Mouse (Mus musculus): Measurements from ENCODE around the gene Itpk1.

Gene Itpk1

DNA sequence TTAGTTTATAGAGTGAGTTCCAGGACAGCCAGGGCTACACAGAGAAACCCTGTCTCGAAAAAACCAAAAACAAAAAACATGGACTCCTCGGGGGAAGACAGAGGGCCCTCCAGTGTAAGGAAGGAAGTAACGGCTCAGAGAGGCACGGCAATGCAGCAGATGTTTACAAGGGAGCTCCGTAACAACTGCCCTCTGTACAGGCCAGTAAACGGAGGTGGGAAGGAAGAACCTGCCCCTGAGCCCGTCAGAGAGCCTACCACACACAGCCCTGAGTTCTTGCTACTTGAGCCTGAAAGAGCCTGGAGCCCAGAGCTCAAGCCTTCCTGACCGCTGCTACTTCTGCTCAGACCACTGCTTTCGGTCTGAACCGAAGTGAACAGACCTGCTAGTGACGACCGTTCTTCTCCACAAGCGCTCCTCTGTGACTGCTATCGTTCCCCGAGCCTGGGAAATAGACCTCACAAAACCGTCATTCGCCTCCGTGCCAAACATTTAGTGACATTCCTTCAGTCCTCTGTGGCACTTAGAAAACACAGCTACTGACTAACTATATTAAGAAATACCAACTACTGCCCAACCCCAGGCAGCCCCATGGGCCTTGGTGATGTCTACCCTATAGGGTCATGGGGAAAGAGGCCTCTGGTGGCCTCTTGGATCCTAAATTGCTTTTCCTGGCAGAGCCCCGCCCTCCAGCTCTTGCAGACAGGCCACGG lies 8.6 kb upstream of the Itpk1 start:
- DNase-seq (ENCODE audit: low read depth, low spot score) = no peak

DNA sequence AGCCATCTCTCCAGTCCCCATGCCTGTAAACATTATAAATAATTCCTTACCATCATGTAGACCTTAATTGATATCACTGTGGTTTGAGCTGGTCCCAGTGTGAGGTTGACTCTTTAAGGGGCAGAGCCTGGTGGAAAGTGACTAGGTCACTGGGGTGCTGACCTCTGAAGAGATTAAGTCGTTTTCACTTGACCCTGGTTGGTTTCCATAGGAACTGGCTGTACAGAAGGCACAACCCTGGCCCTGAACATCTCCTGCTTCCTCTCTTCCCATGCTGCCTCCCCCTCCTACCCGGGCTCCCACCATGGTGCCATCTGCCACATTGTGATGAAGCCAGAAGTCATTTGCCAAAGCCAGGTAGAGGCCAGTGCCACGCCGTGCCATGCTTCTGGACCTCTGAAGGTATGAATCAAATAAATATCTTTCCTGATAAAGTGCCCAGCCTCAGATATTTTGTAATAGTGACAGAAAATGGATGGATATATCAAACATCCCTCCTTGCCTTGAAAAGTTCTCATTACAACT lies 6.2 kb upstream of the Itpk1 start:
- no peak for DNase-seq (ENCODE audit: low read depth, low spot score)

DNA sequence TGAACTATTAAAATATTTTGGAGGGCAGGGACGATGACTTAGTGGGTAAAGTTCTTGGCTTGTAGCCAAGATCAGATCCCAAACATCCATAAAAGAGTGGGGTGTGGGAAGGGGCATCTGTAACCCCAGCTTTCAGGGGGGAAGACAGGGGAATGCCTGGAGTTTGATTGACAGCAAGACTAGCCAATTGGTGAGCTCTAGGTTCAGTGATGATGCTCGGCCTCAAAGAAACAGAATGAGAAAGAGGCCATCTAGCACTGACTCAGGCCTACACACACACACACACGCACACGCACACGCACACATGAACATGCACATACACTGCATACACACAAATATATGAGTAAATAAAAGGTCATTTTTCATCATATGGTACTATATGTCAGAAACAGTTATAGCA lies 5.2 kb upstream of the Itpk1 start:
- DNase-seq (ENCODE audit: low read depth, low spot score) = no peak

DNA sequence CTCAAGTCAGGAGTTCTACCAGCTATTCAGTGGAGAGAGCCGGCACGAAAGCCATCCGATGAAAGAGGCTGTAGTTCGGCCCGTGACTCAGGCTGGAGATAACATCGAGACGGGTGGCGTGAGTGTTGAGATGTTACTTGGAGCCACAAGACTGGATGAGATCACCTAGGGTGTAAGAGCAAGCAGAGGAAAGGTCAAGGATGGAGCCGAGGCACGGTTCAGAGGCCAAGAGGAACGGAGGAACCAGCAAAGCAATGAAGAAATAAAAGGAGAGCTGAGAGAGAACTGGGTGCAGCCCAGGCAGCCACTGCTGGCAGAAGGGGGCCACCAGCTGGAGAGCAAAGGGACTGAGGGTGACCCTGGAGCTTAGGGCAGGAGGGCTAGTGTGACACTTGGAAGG lies 3.5 kb upstream of the Itpk1 start:
- no peak for DNase-seq (ENCODE audit: low read depth, low spot score)

DNA sequence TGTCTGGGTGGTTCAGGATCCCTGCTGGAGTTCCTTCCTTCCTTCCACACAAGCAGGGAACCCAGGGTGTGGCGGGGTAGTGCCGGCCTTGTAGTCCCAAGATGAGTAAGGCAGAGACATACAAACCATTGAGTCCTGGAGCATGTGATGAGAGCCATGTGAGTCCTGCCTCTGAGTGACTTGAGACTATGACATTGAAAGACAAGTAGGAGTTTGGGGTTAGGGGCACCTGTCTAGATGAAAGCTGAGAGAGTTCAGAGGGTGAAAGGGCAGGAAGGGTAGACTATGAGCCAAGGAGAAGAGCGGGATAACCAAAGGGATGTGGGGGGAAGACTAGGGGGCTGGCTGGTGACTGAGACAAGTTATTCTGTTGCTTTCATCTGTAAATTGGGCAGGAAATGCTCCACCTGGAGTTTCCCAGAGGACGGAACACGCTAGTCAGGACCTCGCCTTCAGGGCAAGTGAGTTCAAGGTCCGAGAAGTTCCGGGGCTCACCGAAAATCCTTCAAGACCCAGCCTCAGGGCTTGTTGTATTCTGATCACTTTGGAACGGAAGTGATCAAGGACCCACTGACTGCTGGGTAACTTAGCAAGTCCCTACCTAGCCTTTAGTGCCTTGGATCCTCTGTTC lies 2.2 kb upstream of the Itpk1 start:
- DNase-seq (ENCODE audit: low read depth, low spot score) = no peak

DNA sequence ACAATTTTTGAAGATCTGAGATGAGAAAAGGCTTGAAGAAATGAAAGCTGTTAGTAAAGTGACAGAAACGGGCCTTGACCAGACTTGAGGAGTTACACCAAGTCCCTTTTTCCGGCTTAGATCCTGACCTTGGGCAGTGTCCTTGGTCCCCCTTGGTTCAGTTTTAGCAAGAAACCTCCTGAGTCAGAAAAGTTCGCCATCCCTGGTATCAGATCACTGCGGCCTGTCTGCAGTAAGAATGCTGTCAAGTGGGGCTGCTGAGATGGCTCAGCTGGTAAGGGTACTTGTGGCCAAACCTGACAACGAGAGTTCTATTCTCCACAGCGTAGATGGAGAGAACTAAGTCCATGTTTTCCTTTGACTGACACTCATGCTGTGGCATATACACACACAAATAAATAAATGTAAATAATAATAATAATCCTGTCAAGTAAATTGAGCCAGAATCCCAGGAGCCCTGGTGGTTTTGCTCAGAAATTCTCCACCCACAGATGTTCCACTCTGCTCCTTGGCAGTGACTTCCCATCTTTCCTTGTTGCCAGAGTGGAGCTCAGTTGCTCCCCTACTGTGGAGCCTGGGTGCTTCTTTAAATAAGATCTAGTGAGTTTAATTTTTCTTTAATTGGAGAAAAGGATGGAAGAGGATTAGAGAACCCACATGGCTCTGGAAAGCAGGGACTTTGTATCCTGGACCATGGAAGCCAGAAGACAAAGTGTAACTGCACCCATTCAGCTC lies 1.3 kb upstream of the Itpk1 start:
- DNase-seq (ENCODE audit: low read depth, low spot score) = peak; percentile 16

DNA sequence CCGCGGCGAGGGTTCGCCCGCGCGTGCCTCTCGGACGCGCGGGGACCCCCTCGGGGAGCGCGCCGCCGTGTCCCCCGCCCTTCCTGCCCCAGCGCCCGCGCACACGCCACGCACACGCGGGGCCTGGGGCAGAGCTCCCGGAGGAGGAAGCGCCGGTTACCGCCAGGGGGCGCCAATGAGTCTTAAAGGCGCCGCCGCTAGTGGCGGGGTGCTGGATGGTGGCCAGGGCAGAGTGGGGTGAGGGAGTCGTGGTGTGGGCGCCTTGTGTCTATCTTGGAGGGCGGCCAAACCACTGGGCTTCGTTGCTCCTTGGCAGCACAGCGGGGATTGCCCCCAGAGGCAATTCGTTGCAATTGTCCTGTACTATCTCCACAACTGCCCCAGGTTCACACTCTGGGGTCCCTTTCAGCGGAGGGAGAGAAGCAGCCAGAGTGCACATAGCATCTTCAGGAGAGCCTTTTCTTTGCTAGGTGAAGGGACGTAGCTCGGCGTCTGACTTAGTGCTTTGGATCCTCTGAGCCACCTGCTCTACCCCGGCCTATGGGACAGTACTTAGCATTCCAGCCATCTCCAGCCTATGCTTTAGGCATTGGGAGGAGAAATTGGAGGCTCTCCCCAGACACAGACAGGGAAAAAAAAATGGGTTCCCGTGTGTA lies 614 bp upstream of the Itpk1 start:
- DNase-seq (ENCODE audit: low read depth, low spot score) = peak; percentile 81

DNA sequence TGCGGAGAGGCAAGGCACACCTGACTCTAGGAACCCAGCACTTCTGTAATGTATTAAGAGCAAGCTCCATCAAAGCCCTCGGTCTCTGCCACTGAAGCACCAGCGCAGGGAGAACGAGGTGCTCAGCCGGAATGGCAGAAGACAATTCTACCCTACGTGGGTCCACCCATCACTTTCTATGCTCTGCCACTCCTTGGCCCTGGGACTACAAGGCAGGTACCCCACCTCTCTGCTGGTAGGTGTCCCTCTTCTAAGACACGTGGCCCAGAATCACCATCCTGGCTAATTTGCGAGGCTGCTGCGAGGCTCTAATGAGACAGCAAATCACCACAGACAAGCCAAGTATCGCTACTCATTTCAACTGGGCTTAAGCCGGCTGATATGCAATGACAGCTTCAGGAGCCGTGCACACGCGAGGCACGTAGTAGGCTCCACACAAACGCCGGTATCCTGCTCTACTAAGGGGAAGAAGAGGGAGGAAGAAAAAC lies 765 bp downstream of the Itpk1 start:
- peak; percentile 13 for DNase-seq (ENCODE audit: low read depth, low spot score)

DNA sequence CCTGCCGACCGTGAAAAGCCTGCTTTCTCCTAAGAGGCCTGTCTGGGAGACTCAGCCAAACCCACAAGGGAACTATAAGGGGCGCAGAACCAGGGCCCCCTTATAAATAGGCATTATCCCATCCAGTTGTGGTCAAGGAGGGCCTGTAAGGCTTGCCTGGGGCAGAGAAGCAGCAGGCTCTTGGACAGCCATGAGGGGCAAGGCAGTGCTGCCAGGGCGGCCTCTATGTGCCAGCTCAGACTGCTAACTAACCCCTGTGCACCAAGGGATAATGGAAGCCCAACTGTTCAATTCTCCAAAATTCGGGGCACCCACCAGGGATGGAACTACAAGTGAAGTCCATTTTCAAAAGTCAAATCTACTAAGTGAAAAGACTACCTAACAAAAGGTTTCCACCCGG lies 1.3 kb downstream of the Itpk1 start:
- DNase-seq (ENCODE audit: low read depth, low spot score) = no peak

DNA sequence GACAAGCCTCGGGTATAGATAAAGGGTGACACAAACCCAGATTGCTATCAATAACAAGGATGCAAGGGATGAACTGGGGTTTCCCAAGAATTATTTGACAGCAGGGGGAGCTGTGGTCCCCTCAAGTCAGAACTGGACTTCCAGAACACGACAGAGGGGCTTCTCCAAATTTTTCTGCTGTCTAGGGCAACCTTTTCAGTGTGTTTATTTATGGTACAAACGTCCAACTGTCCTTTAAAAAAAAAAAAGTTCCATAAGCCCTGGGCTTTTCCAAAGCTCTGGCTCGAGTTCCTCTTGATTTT lies 1.7 kb downstream of the Itpk1 start:
- DNase-seq (ENCODE audit: low read depth, low spot score) = peak; percentile 50

DNA sequence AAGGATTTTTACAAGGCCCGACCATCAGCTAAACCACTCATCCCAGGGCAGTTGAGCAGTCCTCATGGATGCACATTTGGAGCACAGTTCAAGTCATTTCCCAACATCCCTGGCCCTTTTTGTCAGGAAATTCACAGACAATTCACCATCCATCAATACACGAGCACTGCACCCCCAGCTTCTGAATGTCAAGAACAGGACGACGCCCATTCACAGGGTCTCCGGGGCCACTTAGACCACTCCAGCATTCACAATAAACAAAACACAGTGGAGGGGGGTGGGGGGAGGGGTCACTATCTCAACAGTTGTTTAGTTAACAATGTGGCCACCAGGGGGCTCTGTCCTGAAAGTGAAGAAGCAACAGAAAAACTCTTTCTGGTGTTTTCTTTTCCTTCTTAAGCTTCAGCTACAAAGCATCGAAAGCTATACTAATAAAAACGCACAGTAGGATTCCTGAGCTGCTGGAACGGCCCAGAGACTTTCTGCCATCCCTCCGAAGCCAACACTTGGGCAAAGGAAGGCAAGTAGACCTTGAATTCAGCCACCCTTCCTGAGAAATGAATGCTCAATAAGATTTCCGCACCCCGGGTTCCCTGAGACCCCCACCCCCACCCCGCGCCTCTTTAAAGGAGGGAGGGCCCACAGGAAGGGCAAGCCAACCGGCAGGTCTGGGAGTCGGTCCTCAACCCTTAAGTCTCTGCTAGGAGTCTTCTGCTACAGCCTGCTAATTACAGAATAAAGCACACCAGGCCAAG lies 2.2 kb downstream of the Itpk1 start:
- DNase-seq (ENCODE audit: low read depth, low spot score) = peak; percentile 88

DNA sequence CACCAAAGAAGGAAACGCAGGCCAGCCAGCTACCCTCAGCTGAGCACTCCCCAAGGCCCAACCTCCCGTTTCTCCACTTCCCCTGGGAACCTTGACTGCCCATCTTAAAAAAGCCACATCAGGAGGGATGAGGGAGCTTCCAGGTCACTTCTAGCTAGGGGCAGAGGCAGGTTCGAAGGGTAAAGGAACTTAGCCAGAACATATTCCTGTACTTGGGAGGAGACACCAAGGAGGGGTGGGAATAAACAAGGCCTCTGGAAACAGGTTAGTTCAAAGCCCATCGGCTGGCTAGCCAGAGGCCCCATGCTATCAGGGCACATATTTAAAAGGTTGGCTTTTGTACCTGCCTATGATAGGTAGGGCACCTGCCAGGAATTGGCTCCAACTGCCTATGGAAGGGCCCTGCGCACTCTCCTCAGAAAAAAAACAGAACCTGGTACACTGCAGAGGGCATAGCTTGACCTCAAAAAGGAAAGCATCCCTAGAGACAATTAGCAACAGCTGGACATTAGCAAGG lies 3.0 kb downstream of the Itpk1 start:
- no peak for DNase-seq (ENCODE audit: low read depth, low spot score)

DNA sequence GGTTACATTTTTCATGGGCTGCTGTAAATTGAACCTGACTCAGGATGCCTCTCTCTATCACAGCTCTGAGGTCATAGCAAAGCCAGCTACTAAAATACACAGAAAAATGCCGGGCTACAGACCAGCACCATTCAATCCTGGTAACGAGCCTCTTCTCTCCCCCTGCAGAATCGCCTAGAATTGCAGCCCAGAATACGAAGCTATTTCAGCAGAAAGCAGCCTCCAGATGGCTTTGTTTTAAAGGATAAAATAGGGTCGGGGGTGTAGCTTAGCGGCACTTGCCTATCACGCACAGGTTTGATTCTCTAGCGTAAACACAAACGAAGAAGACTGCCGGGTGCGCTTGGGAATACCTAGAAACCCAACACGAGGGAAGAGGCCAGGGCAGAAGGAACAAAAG lies 4.3 kb downstream of the Itpk1 start:
- DNase-seq (ENCODE audit: low read depth, low spot score) = no peak

DNA sequence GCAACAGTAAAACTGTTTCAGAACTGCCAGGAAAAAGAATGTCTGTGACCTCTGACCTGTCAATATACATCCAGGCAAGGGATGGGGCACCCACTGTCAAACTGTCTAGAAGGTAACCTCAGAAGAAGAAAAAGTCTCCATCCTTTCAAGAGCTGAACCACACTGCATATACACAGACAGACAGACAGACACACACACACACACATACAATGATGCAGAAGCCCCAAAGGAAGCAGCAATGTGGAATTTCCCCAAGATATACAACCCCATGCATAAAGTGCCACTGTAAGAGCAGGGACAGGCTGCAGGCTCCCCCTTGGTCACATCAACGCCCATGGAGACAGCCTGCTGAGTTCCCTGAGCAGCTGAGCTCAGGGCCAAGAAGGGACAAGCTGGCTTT lies 5.6 kb downstream of the Itpk1 start:
- DNase-seq (ENCODE audit: low read depth, low spot score) = no peak

DNA sequence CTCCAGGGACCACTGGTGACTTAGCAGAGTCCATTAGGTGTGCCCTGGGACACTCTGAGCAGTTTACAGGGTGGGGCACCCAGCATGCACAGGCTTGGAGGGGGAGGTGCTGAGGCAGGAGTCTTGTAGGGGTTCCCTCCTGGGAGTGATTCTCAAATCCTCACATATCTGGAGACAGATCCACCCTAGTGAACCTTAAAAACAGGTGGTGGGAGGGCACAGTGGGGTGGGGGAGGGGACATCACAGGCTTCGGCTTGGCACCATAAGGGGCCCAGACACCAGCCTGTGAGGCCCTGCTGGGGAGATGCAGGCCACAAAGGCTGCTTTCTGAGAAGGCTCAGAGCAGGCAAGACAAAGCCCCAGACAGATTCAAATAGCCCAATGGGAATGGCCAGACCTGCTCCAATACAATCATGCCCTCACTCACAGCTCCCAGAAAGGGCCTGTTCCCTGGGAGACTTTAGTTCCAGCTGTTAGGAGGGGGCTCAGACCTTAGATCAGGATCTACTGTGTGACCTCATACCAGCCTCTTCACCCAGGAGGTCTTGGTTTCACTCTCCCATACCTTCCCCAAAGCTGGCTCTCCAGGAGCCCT lies 6.5 kb downstream of the Itpk1 start:
- DNase-seq (ENCODE audit: low read depth, low spot score) = no peak

DNA sequence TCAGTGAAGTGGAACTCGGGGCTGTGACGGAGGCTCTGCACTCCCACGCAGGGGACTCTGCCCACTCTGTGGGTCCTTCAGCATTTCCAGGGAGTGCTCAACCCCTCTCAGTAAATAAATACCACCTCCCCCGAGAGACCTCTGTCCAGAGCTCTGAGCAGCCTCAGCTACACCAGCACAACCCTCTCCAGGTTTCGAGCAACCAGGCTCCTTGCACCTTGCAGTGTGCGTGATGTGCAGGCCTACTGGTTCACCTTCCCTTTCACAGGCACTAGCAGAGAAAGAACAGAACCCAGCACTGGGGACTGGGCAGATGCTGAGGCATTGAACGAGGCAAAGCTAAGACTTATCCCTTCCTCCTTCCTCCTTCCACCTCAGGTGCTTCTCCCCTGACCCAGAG lies 7.3 kb downstream of the Itpk1 start:
- no peak for DNase-seq (ENCODE audit: low read depth, low spot score)

DNA sequence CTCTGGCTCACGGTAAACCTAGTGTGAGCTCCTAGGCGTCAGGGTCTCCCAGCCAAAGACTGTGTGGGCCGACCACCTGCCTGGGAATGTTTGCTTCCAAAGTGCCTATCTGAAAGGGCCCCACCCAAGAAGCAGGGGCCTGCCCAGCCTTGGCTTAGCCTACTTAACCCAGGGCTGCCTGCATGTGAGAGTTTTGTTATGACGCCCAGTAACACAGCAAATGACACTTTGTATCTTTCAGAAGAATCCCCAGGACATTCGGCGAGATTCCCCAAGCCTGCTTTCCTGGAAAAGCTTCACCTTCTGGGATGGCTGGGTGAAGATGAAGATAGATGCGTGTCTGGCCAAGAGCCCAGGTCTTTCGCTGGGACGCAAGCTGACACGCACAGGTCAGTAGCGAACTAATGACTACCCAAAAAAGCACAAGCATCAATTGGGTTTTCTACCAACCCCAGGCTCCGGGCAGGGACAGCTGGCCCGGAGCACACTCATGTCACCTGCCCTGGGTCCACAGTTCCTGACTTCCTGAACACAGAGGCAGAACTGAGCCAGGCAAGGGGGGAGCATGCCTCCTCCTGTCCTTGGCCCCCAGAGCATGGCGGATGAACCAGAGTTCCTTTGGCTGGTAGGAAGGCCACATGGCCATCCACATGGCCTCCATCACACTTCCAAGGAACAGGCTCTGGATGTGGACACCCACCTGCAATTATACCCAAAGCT lies 7.9 kb downstream of the Itpk1 start:
- DNase-seq (ENCODE audit: low read depth, low spot score) = no peak

DNA sequence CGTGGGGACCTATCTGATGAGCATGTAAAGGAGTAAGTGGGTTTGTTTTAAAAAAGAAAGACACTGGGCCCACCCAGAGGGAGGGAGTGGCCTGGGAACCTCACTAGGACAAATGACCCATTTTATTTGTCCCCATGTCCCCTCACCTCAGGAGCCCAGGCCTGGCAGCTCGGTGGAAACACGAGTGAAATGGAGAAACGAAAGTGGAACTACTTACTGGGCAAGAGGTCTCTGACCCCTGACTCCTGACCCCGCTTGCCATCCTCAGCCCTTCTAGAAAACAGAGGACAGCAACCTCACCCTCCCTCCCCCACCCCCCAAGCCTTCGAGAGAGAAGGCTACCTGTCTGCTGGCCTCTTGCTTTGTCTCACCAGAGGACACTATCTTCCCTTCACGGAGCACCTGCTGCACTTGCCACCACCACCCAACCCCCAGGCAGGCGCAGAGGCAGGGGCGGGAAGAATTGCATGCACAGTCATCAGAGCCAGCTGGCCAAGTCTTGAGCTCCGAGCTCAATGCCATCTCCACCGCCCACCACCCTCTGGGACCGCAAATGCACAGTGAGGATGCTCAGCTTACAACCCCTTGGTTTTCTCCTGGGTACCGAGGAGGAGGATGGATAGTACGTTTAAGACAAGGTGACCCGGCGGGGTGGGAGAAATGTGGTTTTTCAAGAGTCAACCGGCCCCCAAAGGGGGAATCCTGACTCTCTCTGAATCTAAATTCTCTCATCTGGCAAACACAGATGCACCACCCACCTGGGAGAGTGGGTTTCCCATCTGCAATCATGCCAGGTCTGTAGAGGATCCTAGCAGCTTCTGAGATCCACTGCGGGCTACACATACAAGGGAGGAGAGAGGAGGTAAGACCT lies 9.1 kb downstream of the Itpk1 start:
- no peak for DNase-seq (ENCODE audit: low read depth, low spot score)

DNA sequence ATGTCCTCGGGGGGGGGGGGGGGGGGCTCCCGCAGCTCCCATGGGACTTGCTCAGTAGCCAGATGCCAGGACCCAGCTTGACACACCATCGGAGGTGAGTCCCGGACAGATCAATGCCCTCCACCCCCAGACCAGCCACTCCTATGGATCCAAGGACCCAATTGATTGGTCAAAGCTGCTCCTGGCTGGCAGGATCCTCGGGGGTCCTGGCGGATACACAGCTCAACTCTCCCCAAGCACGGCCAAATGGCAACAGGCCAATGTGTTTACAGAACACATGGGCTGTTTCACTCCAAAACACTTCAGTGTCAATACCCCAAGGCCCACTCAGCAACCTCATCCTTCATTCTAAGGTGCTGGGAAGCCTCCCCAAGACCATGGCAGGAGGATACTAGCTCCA lies 13.0 kb downstream of the Itpk1 start:
- DNase-seq (ENCODE audit: low read depth, low spot score) = no peak

Data from 3T3-L1 (cell line).